Mouse (Mus musculus) common myeloid progenitor, adult 5-6 weeks (primary cell): ENCODE measurements around the gene Pdzd2. TPM values are rescaled to one million over a fixed set of nuclear protein-coding genes. Genes with fewer than 3 reads are reported as not detected.

Experiments used
- ATAC-seq: replicated peaks from 2 replicates; pipeline ENCODE4 v1.8.0; 2016; ENCODE audit warnings: low read depth, mild to moderate bottlenecking, moderate TSS enrichment, inconsistent platforms; ENCODE audit not compliant: poor library complexity, severe bottlenecking
- total RNA-seq: library from RNA; stranded (forward); fragments of 200-1000, 187-1606 nt; gene quantifications from 2 replicates; pipeline ENCODE4 v1.2.3, GENCODE M21; 2017

Gene Pdzd2
- total RNA-seq, result 0.44 and 0.82 TPM in 2 replicates

DNA sequence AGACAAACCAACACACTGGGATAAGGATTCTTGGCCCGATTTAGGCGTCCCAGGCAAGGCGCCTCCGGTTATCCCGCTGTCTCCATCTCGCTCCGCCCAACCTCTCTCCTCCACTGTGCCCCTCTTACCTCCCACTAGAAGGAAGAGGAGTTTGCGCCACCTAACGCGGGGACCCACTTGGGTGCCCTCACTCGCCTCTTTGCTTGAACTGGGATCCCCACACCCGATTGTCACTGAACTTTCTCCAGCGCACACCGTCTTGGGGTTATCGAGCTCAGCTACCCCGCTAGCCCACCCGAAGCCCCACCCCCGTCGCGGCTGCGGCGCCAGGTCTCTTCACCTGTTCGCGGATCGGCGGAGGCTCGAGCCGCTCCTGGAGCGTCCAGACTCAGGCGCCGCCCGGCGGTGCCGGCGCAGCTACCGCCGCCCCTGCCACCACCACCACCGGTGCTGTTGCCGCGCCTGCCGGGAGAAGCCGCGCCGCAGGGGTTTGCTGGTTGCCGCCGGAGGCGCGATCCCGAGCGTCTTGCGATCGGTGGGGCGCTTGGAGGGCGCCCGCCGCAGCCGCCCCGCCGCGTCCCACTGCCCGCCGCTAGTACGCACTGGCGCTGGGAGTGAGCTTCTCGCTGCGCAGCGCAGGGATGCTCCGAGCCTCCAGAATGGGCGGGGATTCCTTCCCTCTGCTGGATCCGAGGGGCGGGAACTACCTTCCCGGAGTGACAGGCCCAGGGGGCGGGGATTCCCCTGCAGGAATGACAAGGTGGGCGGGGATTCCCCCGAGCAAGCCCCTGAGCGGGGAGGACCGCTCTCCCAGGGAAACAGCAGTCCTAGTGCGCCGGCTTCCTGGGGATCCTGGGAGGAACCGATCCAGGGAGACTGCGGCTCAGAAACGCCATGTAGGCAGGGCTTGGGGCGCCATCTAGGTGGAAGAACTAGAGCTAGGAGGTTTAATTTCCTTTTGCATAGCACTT is at the start of gene Pdzd2:
Gene Pdzd2, minus strand, starts transcription at position 648 of the 971 bp plus-strand sequence.
- ATAC-seq, result peak; percentile 81

DNA sequence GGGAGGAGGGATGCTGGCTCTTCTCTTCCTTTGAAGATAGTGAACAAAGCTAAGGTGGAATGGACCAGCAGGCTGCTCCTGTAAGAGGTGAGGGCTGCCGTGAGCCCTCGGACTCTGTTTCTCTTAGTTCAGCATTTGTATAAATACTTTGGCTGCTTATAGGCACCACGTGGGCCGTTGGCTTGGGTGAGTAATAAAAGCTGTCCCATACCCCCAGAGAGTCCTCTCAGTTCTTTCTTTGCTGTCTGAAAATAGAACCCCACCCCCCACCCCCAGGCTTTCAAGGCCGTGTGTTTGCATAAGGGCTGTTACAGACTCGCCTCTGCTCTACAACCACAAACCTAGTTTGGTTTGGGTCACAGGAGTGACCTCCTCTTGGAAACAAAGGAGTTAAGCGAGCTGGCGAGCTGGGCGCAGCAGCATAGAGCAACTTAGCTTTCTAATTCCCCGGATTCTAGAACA is 49.7 kb upstream of the Pdzd2 start:
- ATAC-seq, result no peak

DNA sequence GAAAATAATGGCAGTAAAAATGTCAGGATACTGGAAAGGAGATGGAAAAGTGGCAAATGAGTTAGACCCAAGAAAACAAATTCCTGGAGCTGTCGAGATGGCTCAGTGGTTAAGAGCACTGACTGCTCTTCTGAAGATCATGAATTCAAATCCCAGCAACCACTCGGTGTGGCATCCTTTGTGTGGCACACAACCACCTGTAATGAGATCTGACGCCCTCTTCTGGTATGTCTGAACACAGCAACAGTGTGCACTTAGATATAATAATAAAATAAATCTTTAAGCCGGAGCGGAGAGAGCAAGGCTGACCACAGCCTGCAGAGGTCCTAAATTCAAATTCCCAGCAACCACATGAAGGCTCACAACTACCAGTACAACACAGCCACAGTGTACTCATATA is 48.8 kb upstream of the Pdzd2 start:
- ATAC-seq, result no peak

DNA sequence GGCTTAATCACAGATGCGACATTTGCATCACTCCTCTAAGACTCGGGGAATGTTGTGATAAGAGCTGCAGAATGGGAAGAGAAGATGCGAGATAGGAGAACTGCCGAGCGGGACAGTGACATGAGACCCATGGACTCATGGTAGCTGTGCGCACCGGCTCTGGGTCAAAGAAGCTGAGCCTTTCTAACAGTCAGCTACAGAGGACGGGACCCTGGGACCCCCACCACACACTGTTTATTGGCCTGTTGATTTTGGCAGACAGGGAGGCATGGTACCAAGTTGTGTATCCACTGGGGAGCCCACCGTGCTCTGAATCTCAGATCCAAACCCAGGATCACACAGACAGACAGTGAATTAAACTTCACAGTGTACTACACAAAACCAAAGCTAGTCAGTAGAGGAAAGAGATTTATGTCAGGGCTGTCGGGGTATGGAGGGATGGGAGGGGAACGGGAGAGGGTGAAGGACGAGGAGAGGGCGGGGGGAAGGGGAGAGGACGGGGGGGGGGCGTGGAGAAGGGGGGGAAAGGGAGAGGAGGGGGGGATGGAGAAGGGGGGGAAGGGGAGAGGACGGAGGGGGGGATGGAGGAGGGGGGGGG is 42.1 kb upstream of the Pdzd2 start:
- no peak for ATAC-seq

DNA sequence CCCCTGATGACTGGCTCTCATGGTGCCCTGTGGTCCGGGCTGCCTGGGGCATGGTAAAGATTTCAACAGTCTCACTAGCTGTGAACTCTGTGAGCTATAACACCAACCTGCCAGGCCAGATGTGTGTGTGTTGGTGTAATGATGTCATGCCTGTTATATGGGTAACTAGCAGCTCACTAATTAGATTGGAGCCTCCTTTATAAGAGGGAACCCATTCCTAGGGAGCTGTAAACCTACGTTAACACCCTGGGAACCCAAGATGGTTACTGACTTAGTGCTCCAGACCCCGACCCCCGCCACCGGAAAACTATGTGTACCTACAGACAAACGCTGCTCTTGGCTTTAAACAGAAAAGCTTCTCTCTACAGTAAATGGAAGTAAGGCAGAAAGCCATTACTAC is 41.6 kb upstream of the Pdzd2 start:
- ATAC-seq, result no peak

DNA sequence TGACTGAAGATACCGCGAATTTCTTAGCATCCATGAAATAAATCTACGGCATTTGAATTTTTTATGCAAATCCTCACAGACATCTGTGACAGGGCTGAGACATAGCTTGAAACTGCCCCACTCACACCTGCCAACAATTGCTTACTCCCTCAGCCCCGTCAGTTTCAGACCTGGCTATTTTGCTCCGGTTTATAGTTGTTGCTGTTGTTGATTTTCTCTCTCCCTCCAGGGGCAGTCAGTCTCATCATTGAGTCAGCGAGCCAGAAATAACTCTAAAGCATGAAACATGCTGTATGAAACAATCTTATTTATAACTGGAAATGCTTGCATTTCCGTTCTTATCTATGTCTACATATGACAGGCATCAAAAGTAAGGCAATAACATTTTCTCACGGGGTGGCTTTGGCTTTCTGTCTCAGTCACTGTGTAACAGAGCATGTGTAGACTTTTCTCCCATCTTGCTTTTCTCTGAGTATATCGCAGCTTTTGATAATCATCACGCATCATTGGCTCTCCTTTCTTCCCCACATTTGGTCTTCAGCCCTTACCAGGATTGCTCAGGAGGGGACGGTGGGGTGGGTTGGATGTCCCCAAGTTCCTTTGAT is 34.5 kb upstream of the Pdzd2 start:
- no peak for ATAC-seq

DNA sequence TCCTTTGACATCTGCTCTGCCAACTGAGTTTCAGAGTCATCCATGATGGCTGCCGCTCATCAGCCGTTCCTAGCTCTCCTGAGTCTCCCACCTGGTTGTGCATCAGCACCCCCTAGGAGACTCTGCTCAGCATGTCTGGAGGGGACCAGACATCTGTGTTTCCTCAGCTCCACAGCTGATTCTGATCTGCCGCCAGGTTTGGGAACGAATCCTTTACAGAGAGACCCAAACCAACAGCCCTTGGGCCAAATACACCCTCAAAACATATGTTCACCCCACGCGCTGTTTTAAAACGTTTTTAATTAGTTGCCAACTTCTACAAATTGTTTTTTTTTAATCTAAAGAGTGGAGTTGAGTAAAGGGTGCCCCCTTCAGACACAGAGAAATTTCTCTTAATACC is 31.2 kb upstream of the Pdzd2 start:
- ATAC-seq, result no peak

DNA sequence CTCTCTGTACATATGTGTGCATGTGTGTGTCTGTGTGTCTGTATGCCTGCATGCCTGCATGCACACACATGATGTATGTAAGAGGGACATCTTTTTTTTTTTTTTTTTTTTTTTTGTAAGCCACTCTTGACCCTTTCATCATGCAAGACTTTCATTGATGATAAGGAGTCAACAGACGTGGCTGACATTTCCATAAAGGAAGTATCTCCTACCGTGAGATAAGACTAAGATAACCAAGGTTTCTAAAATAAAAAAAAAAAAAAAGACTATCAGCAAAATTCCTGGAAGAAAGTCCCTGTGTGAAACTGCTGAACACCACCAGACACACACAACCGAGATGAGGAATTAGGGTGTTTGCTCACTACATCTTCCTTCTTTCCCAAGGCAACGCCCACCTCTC is 27.1 kb upstream of the Pdzd2 start:
- no peak for ATAC-seq

DNA sequence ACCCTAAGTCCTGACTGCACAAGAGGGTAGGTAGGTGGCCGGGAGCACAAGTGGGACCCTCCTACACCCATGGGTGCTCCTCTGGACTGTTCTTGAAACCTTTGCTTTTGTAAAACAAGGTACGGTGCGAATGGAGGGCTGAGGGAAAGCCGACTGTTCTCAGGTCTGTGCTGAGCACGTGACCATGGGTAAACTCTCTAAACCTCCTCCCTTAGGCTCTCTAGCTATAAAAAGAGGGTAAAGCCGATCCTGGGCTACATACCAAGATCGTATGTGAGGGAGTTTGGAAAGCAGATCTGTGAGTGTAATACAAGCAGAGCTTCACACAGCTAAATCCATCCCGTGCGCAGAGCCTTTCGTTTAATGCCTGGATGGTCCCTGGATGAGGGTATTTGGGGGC is 23.4 kb upstream of the Pdzd2 start:
- ATAC-seq, result no peak

DNA sequence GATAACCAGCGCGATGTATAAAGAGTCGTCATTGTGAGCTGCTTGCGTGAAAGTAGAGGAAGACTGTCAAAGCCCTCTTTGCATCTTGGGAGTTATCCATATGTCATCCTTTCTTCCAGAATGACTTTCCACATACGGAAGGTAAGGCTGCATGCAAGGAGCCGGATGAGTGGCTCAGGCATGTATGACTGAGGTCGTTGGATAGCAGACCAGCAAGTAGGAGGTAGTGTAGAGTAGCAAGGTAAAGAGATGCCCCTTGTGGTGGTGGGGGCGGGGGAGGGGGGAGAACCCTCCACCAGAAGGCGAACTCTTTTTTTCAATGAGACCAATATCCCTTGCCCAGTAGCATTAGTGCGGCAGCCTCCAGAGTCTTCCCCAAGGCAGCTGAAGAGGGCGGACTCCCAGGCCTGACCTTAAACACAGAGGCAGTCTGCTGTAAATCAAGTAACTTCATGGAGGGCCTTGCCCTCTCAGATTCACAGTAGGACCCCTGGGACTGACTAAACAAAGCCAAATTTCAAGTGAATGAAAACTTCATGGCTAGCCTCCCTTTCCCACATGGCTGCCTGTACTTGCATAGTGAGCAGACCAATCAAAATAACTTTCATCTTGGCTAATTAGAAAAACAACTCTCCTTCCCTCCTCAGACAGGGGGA is 22.7 kb upstream of the Pdzd2 start:
- no peak for ATAC-seq

DNA sequence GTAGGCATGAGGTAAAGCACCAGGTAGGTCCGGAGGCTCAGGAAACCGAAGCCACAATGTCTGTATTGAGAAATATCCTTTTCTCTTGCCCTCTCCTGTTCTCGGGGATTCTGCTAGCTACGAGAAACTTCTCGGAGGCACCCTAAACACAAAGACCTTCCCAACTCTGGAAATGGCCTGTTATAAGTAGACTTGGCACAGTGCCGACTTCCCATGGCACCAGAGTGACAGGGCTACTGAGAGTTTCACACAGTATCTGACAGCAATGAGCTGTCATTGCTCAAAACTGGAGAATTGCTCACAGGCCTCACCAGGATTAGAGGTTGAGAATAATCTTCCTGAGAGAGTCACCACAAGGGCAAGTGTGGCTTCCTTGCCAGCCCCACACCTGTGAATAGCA is 21.0 kb upstream of the Pdzd2 start:
- no peak for ATAC-seq

DNA sequence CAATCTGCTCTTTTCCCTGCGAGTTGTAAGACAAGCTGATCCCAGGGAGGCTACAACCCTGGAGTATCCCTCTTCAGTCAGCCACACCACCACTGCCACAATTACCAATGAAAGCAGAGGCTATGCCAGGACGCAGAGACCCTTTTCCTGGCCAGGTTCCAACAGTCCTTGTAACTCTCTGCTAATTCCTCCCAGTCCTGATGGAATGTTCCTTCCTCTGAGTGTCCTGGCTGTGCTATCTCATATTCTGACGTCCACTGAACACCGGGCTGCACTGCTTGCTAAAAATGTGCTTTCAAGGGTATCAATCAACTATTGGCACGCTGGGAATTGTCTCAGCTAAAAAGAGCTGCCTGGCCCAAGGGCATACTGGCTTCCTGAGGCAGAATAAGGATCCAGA is 18.7 kb upstream of the Pdzd2 start:
- ATAC-seq, result no peak

DNA sequence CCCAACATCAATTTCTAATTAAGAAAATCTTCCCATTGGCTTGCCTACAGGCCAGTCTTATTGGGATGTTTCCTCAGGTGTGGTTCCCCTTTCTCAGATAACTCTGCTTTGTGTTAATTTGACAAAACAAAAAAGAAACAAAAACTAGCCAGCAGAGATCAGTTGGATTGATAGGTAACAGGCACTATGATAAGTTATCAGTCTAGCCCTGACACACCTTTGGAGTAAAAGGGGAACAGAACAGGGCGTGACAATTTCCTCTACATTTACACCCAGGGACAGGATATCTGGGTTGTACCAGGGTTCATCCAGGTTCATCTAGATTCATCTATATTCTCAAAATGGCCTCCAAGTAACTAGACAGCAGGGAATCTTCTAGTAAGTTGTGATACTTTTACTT is 18.0 kb upstream of the Pdzd2 start:
- no peak for ATAC-seq

DNA sequence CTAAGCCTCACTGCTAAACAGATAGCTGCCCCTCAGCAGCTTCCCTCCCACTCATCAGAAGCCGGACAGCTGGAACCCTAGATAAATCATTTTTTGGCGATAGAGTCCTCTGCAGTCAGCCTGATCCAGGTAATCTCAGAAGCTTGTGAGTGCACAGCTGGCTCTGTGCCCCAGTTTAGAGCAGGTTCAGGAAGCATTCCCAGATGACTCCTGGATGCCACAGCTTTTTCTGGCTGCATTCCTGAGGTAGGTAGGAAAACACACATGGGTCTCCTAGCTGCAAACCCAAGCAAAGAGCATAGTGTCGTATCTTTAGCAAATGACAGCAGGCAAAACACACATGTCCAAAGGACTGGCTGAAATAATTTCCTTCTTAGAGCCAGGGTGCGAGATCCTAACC is 13.5 kb upstream of the Pdzd2 start:
- no peak for ATAC-seq

DNA sequence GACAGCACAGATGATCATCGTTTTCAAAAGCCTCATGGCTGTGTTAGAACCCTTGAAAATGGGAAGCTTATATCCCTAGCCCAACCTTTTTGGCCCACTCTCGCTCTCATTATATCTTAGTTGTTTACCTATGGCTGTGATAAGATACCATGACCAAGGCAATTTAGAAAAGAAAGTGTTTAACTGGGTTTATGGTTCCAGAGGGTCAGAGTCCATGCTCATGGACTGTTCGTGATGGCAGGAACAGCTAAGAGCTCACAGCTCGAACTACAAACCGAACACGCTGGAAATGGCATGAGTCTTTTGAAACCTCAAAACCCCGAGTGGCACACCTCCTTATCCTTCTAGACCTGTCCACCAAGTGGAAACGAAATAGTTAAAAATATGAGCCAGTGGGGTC is 11.2 kb upstream of the Pdzd2 start:
- no peak for ATAC-seq

DNA sequence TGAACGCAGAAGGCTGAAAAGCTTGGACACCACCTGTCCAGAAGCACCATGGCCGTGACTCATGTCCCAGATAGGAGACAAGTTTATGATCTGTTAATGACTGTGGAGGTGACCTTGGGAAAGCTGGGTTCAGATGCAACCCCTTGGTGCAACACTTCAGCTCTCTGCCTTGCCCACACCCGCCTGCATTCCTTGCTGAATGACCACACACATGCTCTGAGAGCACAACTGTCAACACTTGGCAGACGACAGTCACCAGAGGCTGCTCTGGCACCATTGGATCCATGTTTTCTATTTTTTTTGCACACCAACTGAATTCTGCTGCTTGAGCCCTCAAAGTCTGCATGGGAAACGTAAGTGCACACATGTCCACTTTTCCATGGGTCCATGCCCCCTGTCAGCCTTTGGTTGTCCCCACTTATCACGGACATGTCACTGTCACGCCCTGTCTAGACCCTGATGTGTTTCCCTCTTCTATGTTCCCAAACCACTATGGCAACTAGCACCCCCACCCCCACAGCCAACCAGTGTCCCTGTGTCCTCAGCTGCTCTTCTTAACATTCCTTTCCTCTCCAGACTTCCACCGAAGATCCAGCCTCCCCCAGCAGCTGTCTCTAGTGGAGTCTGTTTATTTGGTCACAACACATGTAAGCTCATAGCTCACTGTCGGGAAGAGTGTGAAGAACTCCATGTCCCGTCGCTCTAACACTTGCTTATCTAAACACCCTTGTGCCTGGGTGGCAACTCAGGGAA is 10.0 kb upstream of the Pdzd2 start:
- ATAC-seq, result no peak

DNA sequence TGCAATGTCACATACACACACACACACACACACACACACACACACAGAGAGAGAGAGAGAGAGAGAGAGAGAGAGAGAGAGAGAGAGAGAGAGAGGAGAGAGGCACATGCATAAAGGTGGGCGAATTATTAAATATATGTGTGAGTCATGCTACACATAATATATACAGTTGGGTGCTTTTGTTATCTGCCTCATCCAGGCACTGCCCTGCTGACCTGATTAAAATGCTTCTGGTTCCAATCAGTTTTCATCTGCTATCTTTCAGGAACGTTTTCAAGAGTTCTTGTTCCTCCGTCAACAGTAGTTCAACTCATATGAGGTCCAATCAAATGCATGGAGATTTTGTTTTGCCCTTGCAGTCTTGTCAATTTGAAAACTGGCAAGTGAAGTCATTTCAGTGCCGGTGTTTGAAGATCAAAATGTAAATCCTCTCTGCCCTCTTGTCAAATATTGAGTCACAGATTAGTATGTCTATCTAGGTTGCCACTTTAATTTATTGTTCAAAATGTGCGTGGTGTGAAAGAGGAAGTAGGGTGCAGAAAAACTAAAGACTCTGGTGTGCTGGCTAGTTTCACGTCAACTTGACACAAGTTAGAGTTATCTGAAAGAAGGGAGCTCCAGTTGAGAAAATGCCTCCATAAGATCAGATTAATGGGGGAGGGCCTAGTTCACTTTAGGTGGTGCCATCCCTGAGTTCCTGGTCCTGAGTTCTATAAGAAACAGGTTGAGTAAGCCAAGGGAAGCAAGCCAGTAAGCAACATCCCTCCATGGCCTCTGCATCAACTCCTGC is 2.6 kb upstream of the Pdzd2 start:
- ATAC-seq, result no peak

DNA sequence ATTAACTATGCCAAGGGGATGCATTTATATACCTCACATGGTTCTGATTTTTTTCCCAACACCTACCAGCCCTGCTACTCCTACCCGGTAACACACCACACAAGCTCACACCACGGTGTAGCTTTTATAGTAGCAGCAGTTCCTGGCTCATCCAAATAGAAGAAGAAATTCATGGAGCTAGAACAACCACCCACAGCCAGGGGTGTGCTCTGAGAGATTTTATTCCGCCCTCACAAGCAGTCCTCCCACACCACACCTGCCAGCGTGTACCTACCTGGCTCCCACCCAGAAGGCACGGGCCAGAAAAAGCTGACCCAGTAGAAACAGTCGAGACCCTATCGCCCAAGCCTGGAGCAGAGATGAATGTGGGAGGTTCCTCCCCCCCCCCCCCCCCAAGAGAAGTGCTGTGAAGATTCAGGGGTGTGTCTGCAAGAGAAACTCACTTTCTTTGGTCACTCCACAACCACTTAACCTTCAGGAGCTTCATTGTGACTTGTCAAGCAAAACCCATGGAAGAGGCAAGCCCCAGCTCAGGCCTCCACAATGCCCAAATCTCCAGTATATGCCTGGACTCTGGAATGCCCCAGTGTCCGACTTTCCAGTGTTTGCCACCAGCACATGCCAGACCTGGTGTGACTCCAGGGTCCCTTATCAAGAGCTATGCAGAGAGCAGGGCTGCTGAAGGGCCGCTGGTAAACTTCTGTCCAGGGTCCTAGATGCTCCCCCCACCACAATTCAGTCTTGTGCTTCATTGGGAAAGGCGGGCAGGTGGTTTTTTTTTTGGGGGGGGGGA is 1.2 kb downstream of the Pdzd2 start:
- ATAC-seq, result no peak
